Mouse (Mus musculus) G1E (cell line): ENCODE measurements around the gene Btn1a1. TPM values are rescaled to one million over a fixed set of nuclear protein-coding genes. Genes with fewer than 3 reads are reported as not detected.
A peak's percentile ranks its signal among the peaks of the same experiment; 100 is the strongest.

Experiments used
- ATAC-seq: 2 replicates; pipeline ENCODE4 v1.8.0; 2016; ENCODE audit warnings: mild to moderate bottlenecking; ENCODE audit not compliant: insufficient number of reproducible peaks, poor library complexity, low FRiP score, severe bottlenecking; ENCODE audit errors: extremely low read depth
- DNase-seq: peaks from one replicate; pipeline ENCODE4 v3.0.0; 2012; ENCODE audit warnings: low spot score
- H3K27me3 ChIP-seq: 2 replicates; pipeline ENCODE4 v1.6.1; 2012; ENCODE audit warnings: mild to moderate bottlenecking, low read length, inconsistent platforms; ENCODE audit not compliant: insufficient read depth
- H3K36me3 ChIP-seq: replicated peaks from 2 replicates; pipeline ENCODE3; 2012; ENCODE audit warnings: mild to moderate bottlenecking, inconsistent platforms
- H3K4me1 ChIP-seq: 2 replicates; pipeline ENCODE4 v1.6.1; 2012; ENCODE audit warnings: low read depth, low read length, inconsistent platforms, mixed read lengths; ENCODE audit not compliant: insufficient read depth
- H3K4me3 ChIP-seq: 2 replicates; pipeline ENCODE4 v1.5.1; 2012; ENCODE audit warnings: low read depth, mild to moderate bottlenecking, inconsistent platforms, low read length, moderate library complexity, mixed read lengths
- H3K9me3 ChIP-seq: replicated peaks from 2 replicates; pipeline ENCODE4 v1.6.1; 2012; ENCODE audit warnings: inconsistent platforms
- CTCF ChIP-seq: IDR thresholded peaks from 2 replicates; pipeline ENCODE4 v1.5.1; 2012; ENCODE audit warnings: low read depth, low read length, inconsistent platforms, mixed read lengths
- GATA1 ChIP-seq: IDR thresholded peaks from 2 replicates; pipeline ENCODE4 v1.6.1; 2012; ENCODE audit warnings: borderline replicate concordance, low read length, inconsistent platforms, mixed read lengths
- GATA2 ChIP-seq: IDR thresholded peaks from 2 replicates; pipeline ENCODE4 v1.6.1; 2012; ENCODE audit warnings: low read depth, low read length, inconsistent platforms, borderline replicate concordance
- POLR2AphosphoS5 ChIP-seq: IDR thresholded peaks from 2 replicates; pipeline ENCODE4 v1.6.1; 2012; ENCODE audit warnings: low read depth, low read length, inconsistent platforms; ENCODE audit not compliant: insufficient replicate concordance
- TAL1 ChIP-seq: conservative IDR thresholded peaks from 2 replicates; pipeline ENCODE4 v1.6.1; 2012; ENCODE audit warnings: low read depth, low read length, inconsistent platforms, mixed read lengths
- polyA plus RNA-seq: library from polyadenylated mRNA; stranded (reverse); fragments of >175 nt; gene quantifications from 2 replicates; pipeline ENCODE4 v1.2.3, GENCODE M21; 2012
- total RNA-seq, 2 experiments: library from RNA; stranded (forward) in 1 of 2; stranded (reverse) in 1 of 2; fragments of 200-1000 nt in 1 of 2; fragments of >200 nt in 1 of 2; fragmentation: Nextera tagmentation in 1 of 2; gene quantifications; 2 replicates each; pipeline ENCODE4 v1.2.3; 2014 to 2017

Gene Btn1a1
- total and polyA plus RNA-seq, 3 experiments, result 0.80 to 31.6 (median 0.82) TPM

DNA sequence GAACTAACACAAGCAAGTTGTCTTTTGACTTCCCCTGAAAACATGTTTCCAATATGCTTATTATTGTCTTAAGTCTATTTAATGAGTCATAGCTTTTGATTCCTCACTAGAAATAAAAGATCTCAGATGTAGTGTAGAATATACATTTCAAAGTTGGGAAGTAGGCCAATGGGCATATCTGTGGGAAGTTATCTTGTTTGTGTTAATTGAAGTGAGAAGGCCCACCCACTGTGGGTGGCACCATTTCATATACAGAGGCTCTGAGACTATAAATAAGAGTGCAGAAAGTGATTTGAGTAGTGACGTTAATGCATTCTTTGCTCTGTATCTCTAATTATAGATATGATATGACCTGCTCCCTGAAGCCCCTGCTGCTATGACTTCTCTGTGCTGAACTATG lies 25.2 kb upstream of the Btn1a1 start:
- no peak for TF ChIP-seq GATA1
- TF ChIP-seq TAL1, result no peak
- no peak for TF ChIP-seq GATA2
- no peak for TF ChIP-seq POLR2AphosphoS5
- TF ChIP-seq CTCF, result no peak
- DNase-seq, result no peak
- ATAC-seq, result no peak
- Histone ChIP-seq H3K9me3 (no peaks in the 10 kb centered on the region), H3K36me3 (no peaks in the 10 kb centered on the region), H3K4me1 (peaks cover 27% of the 10 kb centered on the region), H3K4me3 (no peak overlapping the region), H3K27me3 (peaks cover 43% of the 10 kb centered on the region)

GRCm38 (mm10) chr13:23488400-23489322 lies 23.0 kb upstream of the Btn1a1 start, which contains the start of gene Btn2a2:
Gene Btn2a2, minus strand, starts transcription at chr13:23488857.
- peaks cover 35% of the 10 kb centered on the region for H3K27me3 ChIP-seq
- H3K9me3 ChIP-seq, result no peaks in the 10 kb centered on the region
- H3K36me3 ChIP-seq, result no peaks in the 10 kb centered on the region
- H3K4me1 ChIP-seq, result peaks cover 30% of the 10 kb centered on the region
- no peak within 1 kb of the TSS; the same call in 1 of the 2 replicates for H3K4me3 ChIP-seq
- ATAC-seq (peak; percentile 84), DNase-seq (no peak)
- TF ChIP-seq CTCF, result no peak
- no peak for TF ChIP-seq TAL1
- TF ChIP-seq GATA1, result no peak
- TF ChIP-seq GATA2, result no peak
- TF ChIP-seq POLR2AphosphoS5, result no peak

DNA sequence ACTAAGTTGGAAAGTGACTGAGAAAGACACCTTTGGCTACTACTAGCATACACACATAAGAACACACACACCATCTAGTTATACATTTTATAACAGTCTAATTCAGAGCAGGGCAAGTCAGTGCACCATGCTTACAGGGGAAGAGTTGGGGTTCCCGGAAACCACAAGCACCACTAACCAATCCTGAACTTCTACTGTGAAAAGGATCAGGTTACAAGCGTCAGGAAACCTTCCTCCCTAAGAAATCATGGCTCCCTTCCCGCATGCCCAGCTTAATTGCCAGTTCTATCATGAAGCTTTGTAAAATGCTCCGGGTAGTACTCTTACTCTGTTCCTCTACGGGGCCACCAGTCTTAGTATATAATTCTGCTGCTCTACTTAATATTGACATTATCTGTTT lies 19.6 kb upstream of the Btn1a1 start:
- Histone ChIP-seq H3K27me3 (peaks cover 62% of the 10 kb centered on the region), H3K9me3 (no peaks in the 10 kb centered on the region), H3K36me3 (no peaks in the 10 kb centered on the region), H3K4me3 (no peak overlapping the region), H3K4me1 (peaks cover 20% of the 10 kb centered on the region)
- ATAC-seq (no peak), DNase-seq (no peak)
- TF ChIP-seq POLR2AphosphoS5, result no peak
- TF ChIP-seq TAL1, result no peak
- TF ChIP-seq GATA1, result no peak
- no peak for TF ChIP-seq CTCF
- TF ChIP-seq GATA2, result no peak

GRCm38 (mm10) chr13:23483153-23483552 lies 17.5 kb upstream of the Btn1a1 start:
- Histone ChIP-seq H3K36me3 (no peaks in the 10 kb centered on the region), H3K9me3 (no peaks in the 10 kb centered on the region), H3K4me3 (no peak overlapping the region), H3K4me1 (peaks cover 12% of the 10 kb centered on the region), H3K27me3 (peaks cover 64% of the 10 kb centered on the region)
- no peak for DNase-seq
- ATAC-seq, result no peak
- no peak for TF ChIP-seq TAL1
- no peak for TF ChIP-seq GATA2
- no peak for TF ChIP-seq POLR2AphosphoS5
- no peak for TF ChIP-seq CTCF
- no peak for TF ChIP-seq GATA1

DNA sequence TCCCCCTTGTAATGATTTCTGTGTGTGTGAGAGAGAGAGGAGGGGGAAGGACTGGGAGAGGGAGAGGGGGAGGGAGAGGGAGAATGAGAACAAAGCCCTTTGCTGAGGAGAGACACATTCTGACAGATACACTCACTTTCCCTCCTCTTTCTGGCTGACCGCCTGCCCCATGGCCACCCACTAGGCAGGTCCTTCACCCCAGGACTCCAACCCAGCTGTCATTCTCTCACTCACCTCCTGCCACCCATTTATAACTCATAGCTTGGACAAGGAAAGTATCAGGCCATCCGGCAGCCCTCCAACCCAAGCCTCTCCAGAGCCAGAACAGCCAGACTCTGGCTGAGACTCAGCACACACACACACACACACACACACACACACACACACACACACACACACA lies 10.0 kb upstream of the Btn1a1 start:
- Histone ChIP-seq H3K27me3 (peaks cover 42% of the 10 kb centered on the region), H3K4me1 (no peaks in the 10 kb centered on the region; the same call in 1 of the 2 replicates), H3K4me3 (no peak overlapping the region), H3K9me3 (no peaks in the 10 kb centered on the region), H3K36me3 (no peaks in the 10 kb centered on the region)
- ATAC-seq (no peak), DNase-seq (no peak)
- no peak for TF ChIP-seq GATA2
- no peak for TF ChIP-seq POLR2AphosphoS5
- TF ChIP-seq TAL1, result no peak
- no peak for TF ChIP-seq GATA1
- no peak for TF ChIP-seq CTCF

GRCm38 (mm10) chr13:23466911-23467310 lies 1.2 kb upstream of the Btn1a1 start:
- peaks cover 36% of the 10 kb centered on the region for H3K4me1 ChIP-seq
- no peak for TF ChIP-seq POLR2AphosphoS5
- TF ChIP-seq CTCF, result no peak
- TF ChIP-seq GATA1, result no peak
- TF ChIP-seq TAL1, result no peak
- no peak for TF ChIP-seq GATA2
- no peaks in the 10 kb centered on the region for H3K9me3 ChIP-seq
- no peak overlapping the region for H3K4me3 ChIP-seq
- DNase-seq, result no peak
- 0 out of 2 replicates have a peak, but pooled peaks have one; percentile 6 for ATAC-seq
- H3K36me3 ChIP-seq, result no peaks in the 10 kb centered on the region
- H3K27me3 ChIP-seq, result peaks cover 7% of the 10 kb centered on the region; the same call in 1 of the 2 replicates
